ENCODE assay signal across 20 mouse cellular contexts in genomic region chr4:111594655-111595295, GRCm38 (mm10).
"Had no signal": no experiment of that assay in that cellular context is flagged by ENCODE, and none has a peak within 500 bp of the region (broad histone marks: within the 10 kb centered on the region; RNA-seq: fewer than 3 reads in every experiment).

No protein-coding gene starts in this region.

- DNase-seq: kidney, postnatal 25 days; left cerebral cortex, postnatal 4 days; liver, postnatal 0 days; lung, postnatal 10 days; lung, postnatal 36 days; right cerebral cortex, adult 18-20 months; right cerebral cortex, postnatal 14 days; right cerebral cortex, postnatal 4 days; thymus, adult 2 months; thymus, postnatal 14 days; thymus, postnatal 4 days had no signal

- H3K4me3 ChIP-seq: layer of hippocampus, adult 2 months; limb, embryonic 12.5 days; limb, embryonic 15.5 days; lung, embryonic 15.5 days; megakaryocyte, embryonic 14.5 days; midbrain, embryonic 10.5 days; midbrain, embryonic 13.5 days; neural tube, embryonic 12.5 days; neural tube, embryonic 15.5 days had no signal

- H3K4me1 ChIP-seq: megakaryocyte, embryonic 14.5 days; midbrain, embryonic 10.5 days; neural tube, embryonic 12.5 days; neural tube, embryonic 15.5 days had no signal
